Mouse (Mus musculus): Measurements from ENCODE around the gene Ubqln4.
A peak's percentile ranks its signal among the peaks of the same experiment; 100 is the strongest.

Gene Ubqln4

DNA sequence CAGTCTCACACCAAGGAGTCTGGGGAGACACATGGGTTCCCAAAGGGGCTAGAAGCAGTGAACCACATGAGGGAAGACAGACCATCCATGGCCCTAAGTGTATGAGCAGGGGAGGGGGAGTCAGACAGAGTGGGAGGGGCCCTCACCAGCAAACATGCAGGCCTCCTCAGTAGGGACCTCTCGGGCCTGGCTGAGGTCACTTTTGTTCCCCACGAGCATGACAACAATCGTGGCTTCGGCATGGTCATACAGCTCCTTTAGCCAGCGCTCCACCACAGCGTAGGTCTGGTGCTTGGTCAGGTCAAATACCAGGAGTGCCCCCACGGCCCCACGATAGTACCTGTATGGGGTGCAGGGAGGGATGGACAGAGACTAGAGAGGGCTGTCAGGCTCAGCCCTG, 10.4 kb upstream of the Ubqln4 start:
- no peak for DNase-seq

GRCm38 (mm10) chr3:88543651-88544410, 9.7 kb upstream of the Ubqln4 start:
- no peak for DNase-seq

GRCm38 (mm10) chr3:88544514-88544913, 9.0 kb upstream of the Ubqln4 start:
- DNase-seq = peak; percentile 60

DNA sequence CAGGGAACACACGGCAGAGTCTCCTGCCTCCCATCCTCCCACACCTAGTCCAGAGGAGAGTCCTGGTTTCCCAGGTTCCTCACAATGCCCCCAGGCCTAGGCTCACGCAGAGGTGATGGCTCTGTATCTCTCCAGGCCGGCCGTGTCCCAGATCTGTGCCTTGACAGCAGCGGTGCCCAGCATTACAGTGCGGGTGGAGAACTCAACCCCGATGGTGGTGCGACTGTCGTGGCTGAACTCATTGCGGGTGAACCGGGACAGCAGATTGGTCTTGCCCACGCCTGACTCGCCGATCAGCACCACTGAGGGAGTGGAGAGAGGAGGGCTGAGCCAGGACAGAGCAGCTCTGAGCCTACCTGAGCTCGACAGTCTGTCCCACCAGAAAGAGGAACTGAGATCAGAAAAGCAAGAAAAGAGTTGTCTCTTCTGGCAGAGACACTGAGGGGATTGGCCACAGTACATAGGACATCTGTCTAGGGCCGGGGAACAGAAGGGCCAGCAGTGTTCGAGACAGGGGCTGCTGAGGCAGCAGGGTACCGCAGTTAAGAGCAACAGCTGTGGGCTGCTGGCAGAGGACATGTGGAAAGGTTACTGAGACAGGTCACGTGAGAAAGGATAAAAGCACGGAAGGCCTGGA, 8.5 kb upstream of the Ubqln4 start:
- DNase-seq = no peak

DNA sequence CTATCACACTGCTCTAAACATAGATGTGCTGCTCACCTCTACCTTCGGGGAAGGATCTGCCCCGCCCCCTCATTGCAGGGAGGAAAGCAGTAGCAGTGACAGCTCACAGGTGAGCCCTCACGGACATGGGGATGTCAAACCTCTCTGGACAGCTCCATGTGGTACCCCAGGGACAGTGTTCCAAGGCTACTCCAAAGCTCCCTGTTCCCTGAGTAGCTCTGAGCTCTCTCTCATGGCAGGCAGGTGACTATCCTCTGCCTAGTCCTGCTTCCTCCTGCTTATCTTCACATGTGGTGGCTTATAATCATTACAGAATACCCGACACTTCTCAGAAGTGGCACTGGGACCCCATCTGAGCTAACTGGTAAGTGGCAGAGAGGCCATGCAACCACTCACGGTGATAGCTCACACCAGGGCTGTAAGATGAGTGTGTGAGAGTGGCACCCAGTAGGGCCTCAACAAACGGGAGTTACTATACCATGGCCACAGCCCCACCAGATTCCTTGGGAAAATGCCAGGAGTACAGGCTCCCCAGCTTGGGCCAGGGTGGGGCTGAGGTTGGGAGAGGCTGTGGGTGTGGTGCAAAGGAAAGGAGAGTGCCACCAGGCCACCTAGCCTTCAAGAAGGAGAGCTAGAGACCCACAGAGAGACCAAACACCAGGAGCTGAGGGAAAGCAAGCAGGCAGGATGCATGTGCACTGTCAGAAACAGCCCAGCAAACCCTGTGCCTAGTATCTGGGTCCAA, 6.7 kb upstream of the Ubqln4 start:
- no peak for DNase-seq

DNA sequence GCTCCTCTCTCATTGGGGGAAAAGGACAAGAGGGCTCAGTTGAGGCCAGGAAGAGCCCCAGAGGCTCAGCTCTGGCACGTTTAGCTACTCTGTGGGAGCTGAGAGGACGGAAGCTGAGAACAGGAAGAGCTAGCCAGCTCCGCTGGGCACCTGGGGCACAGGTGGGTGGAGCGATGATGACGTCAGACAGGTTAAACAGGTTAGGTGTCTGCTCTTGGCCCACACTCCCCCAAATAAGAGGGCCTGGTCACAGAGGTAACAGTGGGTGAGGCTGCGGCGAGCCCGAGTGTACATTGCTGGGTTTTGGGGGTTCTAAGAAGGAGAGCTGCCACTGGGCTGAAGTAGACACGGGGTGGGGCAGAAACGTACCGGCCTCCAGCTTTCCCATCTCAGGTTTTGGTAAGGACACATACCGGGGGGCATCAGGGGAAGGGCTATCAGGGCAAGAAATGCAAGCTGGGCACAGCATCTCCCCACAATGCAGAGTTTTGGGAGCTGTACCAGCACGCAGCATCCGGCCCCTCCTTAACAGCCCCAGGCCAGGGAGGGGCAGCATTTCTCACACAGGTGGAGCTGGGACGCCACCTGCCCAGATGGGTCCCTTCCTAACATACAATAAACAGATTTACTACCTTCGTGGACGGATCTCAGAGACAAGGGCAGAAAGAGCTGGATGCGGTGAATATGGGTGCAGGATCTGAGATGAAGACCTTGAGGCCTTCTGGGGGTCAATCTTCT, 5.2 kb upstream of the Ubqln4 start, which contains the start of gene Rab25:
TSS of gene Rab25 (minus strand) at position 121 of the 738 bp plus-strand sequence.
- peak; percentile 90 for DNase-seq

- DNase-seq = no peak
These were observed 2.0 kb upstream of the Ubqln4 start for GRCm38 (mm10) chr3:88551586-88551985.

- DNase-seq = no peak
These were observed 1.4 kb upstream of the Ubqln4 start for GRCm38 (mm10) chr3:88552082-88552645.

GRCm38 (mm10) chr3:88552676-88553524, 658 bp upstream of the Ubqln4 start, which contains the start of gene Lamtor2:
Gene Lamtor2, minus strand, starts transcription at chr3:88553074.
- DNase-seq = peak; percentile 99

DNA sequence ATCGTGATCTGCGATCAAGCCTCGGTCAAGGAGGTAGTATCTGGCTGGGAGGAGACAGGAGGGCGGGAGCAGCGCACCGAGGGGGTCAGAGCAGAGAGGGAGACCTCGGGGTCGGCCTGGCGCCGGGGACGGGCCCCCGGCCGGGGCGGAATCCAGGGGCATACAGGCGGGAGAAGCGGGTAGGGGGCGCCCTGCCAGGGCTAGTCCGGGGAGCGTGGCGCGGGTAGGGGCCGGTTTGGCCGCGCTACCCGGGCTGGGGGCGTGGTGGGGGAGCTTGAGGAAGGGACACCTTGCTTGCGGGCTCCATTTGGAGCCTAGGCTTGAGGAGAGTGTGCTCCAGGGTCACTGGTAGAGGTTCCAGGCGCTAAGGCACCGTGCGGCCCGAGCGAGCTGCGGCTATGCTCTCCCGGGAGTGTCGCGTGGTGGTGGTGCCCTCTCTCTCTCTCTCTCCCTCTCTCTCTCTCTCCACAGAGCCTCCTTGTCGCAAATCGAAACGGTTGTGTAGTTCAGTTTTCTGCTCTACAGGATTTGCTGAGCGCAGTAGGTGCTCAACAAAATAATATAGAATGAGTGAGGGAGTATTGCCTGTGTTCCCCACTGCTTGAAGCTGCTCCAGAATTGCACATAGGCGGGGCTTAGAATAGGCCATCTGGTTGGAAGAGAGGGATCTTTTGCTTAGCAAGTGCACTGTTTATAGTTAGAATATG, 475 bp downstream of the Ubqln4 start:
- DNase-seq = peak; percentile 57

DNA sequence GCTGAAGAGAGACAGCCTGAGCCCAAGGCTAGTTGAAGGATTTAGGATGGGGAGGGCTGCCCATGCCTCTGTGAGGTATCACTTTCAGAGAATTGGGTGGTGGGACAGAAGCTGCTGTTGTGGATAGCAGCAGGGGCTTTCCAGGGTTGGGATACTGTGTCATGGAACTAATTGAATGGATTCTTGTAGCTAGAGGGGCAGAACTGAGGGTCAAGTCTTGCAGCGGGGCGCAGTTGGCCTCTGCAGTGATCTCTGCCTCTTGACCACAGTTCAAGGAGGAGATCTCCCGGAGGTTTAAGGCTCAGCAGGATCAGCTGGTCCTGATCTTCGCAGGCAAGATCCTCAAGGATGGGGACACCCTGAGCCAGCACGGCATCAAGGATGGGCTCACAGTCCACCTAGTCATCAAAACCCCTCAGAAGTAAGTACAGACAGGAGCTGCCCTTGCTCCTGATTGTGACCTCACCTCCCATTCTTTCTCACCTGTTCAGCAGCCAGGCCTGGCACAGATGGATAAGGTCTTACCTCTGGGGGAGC, 1.6 kb downstream of the Ubqln4 start:
- no peak for DNase-seq

- DNase-seq = no peak
These were observed 2.2 kb downstream of the Ubqln4 start for GRCm38 (mm10) chr3:88555731-88556130.

DNA sequence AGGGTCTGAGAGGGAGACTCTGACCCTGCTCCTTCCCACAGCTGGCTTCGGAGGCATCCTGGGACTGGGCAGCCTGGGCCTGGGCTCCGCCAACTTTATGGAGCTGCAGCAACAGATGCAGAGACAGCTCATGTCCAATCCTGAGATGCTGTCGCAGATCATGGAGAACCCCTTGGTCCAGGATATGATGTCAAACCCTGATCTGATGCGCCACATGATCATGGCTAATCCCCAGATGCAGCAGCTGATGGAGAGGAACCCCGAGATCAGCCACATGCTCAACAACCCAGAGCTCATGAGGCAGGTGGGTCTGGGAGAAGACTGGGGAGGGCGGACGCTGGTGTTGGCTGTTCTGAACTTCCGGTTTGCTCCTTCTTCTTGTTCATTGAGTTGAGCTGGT, 3.1 kb downstream of the Ubqln4 start:
- DNase-seq = no peak

DNA sequence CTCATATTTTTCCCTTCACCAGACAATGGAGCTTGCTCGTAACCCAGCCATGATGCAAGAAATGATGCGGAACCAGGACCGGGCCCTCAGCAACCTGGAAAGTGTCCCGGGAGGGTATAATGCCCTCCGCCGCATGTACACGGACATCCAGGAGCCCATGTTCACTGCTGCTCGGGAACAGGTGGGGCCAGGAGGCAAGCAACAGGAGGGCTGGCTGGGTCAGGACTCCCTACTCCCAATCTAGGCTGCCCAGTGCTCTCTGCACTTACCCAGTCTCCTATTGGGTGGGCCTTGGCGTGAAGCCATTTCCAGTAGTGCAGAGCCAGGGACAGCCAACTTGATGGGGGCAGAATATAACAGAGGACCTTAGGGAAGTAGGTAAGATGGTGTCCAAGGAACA, 6.0 kb downstream of the Ubqln4 start:
- DNase-seq = no peak

DNA sequence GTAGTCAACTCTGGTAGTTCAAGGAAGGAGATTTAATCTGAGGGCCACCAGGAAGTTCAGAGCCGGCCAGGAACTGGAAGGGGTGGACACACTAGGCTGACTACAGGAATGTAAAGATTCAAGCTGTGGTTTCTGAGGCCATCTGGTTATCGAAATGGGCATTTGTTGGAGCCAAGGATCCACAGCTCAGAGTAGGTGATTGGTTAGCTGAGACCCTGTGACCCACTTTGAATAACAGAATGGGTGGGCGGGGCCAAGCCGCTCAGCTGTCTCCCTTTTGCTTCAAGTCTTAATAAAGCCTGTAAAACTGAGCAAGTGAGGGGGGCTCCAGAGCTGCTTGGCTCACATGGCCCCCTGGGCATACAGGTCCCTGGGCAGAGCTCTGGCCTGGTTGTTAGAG, 8.4 kb downstream of the Ubqln4 start:
- no peak for DNase-seq

GRCm38 (mm10) chr3:88563442-88563841, 9.9 kb downstream of the Ubqln4 start:
- DNase-seq = no peak

GRCm38 (mm10) chr3:88563966-88564365, 10.4 kb downstream of the Ubqln4 start:
- DNase-seq = no peak

DNA sequence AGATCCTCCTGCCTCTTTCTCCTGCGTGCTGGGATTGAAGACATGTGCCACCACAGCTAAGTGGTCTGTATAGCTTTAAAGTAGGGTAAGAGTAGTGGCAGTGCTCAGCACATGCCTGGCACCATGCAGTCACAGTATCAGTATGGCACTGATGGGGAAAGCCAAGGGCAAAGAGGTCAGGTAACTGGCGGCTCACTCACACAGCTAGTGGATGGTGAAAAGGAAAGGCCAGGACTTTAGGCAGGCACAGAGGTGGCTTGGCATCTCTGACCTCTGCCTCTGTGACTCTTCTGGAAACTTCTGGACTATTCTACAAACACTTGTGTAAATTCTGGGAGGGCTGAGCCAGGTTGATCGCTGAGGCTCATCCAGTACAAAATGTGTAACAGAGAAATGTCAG, 12.6 kb downstream of the Ubqln4 start:
- no peak for DNase-seq

DNA sequence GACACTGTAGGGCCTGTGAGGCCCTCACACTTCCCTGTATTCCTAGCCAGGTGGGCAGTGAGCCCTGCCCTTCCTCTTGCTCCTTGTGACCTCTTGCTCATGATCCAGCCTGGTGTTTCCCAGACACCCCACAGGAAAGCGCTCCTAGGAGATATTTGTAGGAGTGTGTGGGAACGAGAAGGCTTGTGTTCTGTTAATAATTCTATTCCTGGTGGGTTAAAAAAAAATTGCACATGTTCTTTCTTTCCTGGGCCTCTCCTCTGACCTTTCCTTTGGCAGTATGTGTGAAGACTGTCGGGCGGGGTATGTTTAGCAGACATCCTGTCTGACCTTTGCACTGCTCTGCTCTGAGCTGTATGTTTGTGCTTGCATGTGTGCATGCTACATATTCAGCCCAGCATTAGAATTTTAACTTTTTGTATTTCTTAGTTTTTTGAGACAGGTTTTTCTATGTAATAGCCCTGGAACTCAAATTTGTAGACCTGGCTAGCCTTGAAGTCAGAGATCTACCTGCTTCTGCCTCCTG, 13.0 kb downstream of the Ubqln4 start:
- no peak for DNase-seq

DNA sequence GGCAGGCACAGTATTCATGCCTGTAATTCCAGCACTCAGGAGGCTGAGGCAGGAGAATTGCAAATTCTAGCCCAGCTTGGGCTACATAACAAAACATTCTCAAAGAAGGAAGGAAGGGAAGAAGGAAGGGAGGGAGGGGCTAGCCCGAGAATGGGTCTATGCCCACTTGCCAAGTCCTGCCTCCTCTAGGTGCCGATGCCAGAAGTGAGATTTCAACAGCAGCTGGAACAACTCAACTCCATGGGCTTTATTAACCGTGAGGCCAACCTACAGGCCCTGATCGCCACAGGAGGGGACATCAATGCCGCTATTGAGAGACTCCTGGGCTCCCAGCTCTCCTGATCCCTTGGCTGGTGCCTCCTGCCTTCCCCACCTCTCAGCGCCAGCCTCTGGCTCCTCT, 14.3 kb downstream of the Ubqln4 start:
- peak; percentile 48 for DNase-seq
